Mouse (Mus musculus): ENCODE data around the gene Slc9a9. TPM values are rescaled to one million over a fixed set of nuclear protein-coding genes. Genes with fewer than 3 reads are reported as not detected.

The Slc9a9 gene
- polyA plus RNA-seq, 1 experiment = 6.5 TPM

- Histone ChIP-seq H3K4me3 (replicated peaks; ENCODE audit: control insufficient read depth, low read depth, low read length) (no peak overlapping the region), H3K27ac (ENCODE audit: control insufficient read depth, insufficient read depth, low read depth, low read length, poor library complexity) (no peak overlapping the region), H3K4me1 (ENCODE audit: control insufficient read depth, insufficient read depth, low read length) (no peaks in the 10 kb centered on the region)
- TF ChIP-seq CTCF (IDR thresholded peaks at IDR 0.05; ENCODE audit: control insufficient read depth, insufficient read depth, low read length) = no peak
- TF ChIP-seq POLR2A (IDR thresholded peaks at IDR 0.05; ENCODE audit: borderline replicate concordance, control insufficient read depth, low read depth, low read length) = no peak
- WGBS = 89% methylated on average over 4 of the region's 4 CpGs
These were observed 539.0 kb downstream of the Slc9a9 start for GRCm38 (mm10) chr9:95208681-95209080.

GRCm38 (mm10) chr9:95220009-95220408 is 550.3 kb downstream of the Slc9a9 start:
- H3K27ac ChIP-seq (ENCODE audit: control insufficient read depth, insufficient read depth, low read depth, low read length, poor library complexity) = no peak overlapping the region
- no peak overlapping the region for H3K4me3 ChIP-seq (replicated peaks; ENCODE audit: control insufficient read depth, low read depth, low read length)
- TF ChIP-seq CTCF (IDR thresholded peaks at IDR 0.05; ENCODE audit: control insufficient read depth, insufficient read depth, low read length) (no peak), POLR2A (IDR thresholded peaks at IDR 0.05; ENCODE audit: borderline replicate concordance, control insufficient read depth, low read depth, low read length) (no peak)
- 74% methylated on average over 3 of the region's 3 CpGs for WGBS
- no peaks in the 10 kb centered on the region for H3K4me1 ChIP-seq (ENCODE audit: control insufficient read depth, insufficient read depth, low read length)

- TF ChIP-seq POLR2A (IDR thresholded peaks at IDR 0.05; ENCODE audit: borderline replicate concordance, control insufficient read depth, low read depth, low read length) (no peak), CTCF (IDR thresholded peaks at IDR 0.05; ENCODE audit: control insufficient read depth, insufficient read depth, low read length) (no peak)
- Histone ChIP-seq H3K27ac (ENCODE audit: control insufficient read depth, insufficient read depth, low read depth, low read length, poor library complexity) (no peak overlapping the region), H3K4me1 (ENCODE audit: control insufficient read depth, insufficient read depth, low read length) (no peaks in the 10 kb centered on the region), H3K4me3 (replicated peaks; ENCODE audit: control insufficient read depth, low read depth, low read length) (no peak overlapping the region)
- WGBS = 77% methylated on average over 5 of the region's 5 CpGs
These were observed 551.6 kb downstream of the Slc9a9 start for GRCm38 (mm10) chr9:95221310-95221709.

- Histone ChIP-seq H3K4me3 (replicated peaks; ENCODE audit: control insufficient read depth, low read depth, low read length) (no peak overlapping the region), H3K27ac (ENCODE audit: control insufficient read depth, insufficient read depth, low read depth, low read length, poor library complexity) (no peak overlapping the region), H3K4me1 (ENCODE audit: control insufficient read depth, insufficient read depth, low read length) (no peaks in the 10 kb centered on the region)
- WGBS = 85% methylated on average over 4 of the region's 4 CpGs
- no peak for TF ChIP-seq POLR2A (IDR thresholded peaks at IDR 0.05; ENCODE audit: borderline replicate concordance, control insufficient read depth, low read depth, low read length)
- TF ChIP-seq CTCF (IDR thresholded peaks at IDR 0.05; ENCODE audit: control insufficient read depth, insufficient read depth, low read length) = no peak
These were observed 557.3 kb downstream of the Slc9a9 start for GRCm38 (mm10) chr9:95226986-95227385.

- H3K4me3 ChIP-seq (replicated peaks; ENCODE audit: control insufficient read depth, low read depth, low read length) = no peak overlapping the region
- no peak for TF ChIP-seq CTCF (IDR thresholded peaks at IDR 0.05; ENCODE audit: control insufficient read depth, insufficient read depth, low read length)
- no peak for TF ChIP-seq POLR2A (IDR thresholded peaks at IDR 0.05; ENCODE audit: borderline replicate concordance, control insufficient read depth, low read depth, low read length)
- H3K27ac ChIP-seq (ENCODE audit: control insufficient read depth, insufficient read depth, low read depth, low read length, poor library complexity) = no peak overlapping the region
- no peaks in the 10 kb centered on the region for H3K4me1 ChIP-seq (ENCODE audit: control insufficient read depth, insufficient read depth, low read length)
- WGBS = 94% methylated on average over 1 of the region's 1 CpGs
These were observed 558.4 kb downstream of the Slc9a9 start for GRCm38 (mm10) chr9:95228123-95228522.

GRCm38 (mm10) chr9:95229147-95229546 is 559.4 kb downstream of the Slc9a9 start:
- no peaks in the 10 kb centered on the region for H3K4me1 ChIP-seq (ENCODE audit: control insufficient read depth, insufficient read depth, low read length)
- no peak overlapping the region for H3K4me3 ChIP-seq (replicated peaks; ENCODE audit: control insufficient read depth, low read depth, low read length)
- H3K27ac ChIP-seq (ENCODE audit: control insufficient read depth, insufficient read depth, low read depth, low read length, poor library complexity) = no peak overlapping the region
- WGBS = 56% methylated on average over 2 of the region's 2 CpGs
- no peak for TF ChIP-seq POLR2A (IDR thresholded peaks at IDR 0.05; ENCODE audit: borderline replicate concordance, control insufficient read depth, low read depth, low read length)
- no peak for TF ChIP-seq CTCF (IDR thresholded peaks at IDR 0.05; ENCODE audit: control insufficient read depth, insufficient read depth, low read length)

- H3K4me3 ChIP-seq (replicated peaks; ENCODE audit: control insufficient read depth, low read depth, low read length) = no peak overlapping the region
- TF ChIP-seq CTCF (IDR thresholded peaks at IDR 0.05; ENCODE audit: control insufficient read depth, insufficient read depth, low read length) = no peak
- TF ChIP-seq POLR2A (IDR thresholded peaks at IDR 0.05; ENCODE audit: borderline replicate concordance, control insufficient read depth, low read depth, low read length) = no peak
These were observed 570.2 kb downstream of the Slc9a9 start for GRCm38 (mm10) chr9:95239900-95240299.

GRCm38 (mm10) chr9:95242628-95243195 is 573.0 kb downstream of the Slc9a9 start:
- H3K27ac ChIP-seq (ENCODE audit: control insufficient read depth, insufficient read depth, low read depth, low read length, poor library complexity) = no peak overlapping the region
- 80% methylated on average over 2 of the region's 2 CpGs for WGBS
- no peaks in the 10 kb centered on the region for H3K4me1 ChIP-seq (ENCODE audit: control insufficient read depth, insufficient read depth, low read length)
- no peak overlapping the region for H3K4me3 ChIP-seq (replicated peaks; ENCODE audit: control insufficient read depth, low read depth, low read length)
- TF ChIP-seq CTCF (IDR thresholded peaks at IDR 0.05; ENCODE audit: control insufficient read depth, insufficient read depth, low read length) (no peak), POLR2A (IDR thresholded peaks at IDR 0.05; ENCODE audit: borderline replicate concordance, control insufficient read depth, low read depth, low read length) (no peak)

More at GRCm38 (mm10) chr9:95239900-95240299, 570.2 kb downstream of the Slc9a9 start:
- Histone ChIP-seq H3K4me1 (ENCODE audit: control insufficient read depth, insufficient read depth, low read length) (no peaks in the 10 kb centered on the region), H3K27ac (ENCODE audit: control insufficient read depth, insufficient read depth, low read depth, low read length, poor library complexity) (no peak overlapping the region)

GRCm38 (mm10) chr9:95254162-95254561 is 584.5 kb downstream of the Slc9a9 start:
- Histone ChIP-seq H3K4me1 (ENCODE audit: control insufficient read depth, insufficient read depth, low read length) (no peaks in the 10 kb centered on the region), H3K27ac (ENCODE audit: control insufficient read depth, insufficient read depth, low read depth, low read length, poor library complexity) (no peak overlapping the region), H3K4me3 (replicated peaks; ENCODE audit: control insufficient read depth, low read depth, low read length) (no peak overlapping the region)
- 45% methylated on average over 4 of the region's 4 CpGs for WGBS
- TF ChIP-seq CTCF (IDR thresholded peaks at IDR 0.05; ENCODE audit: control insufficient read depth, insufficient read depth, low read length) = no peak
- TF ChIP-seq POLR2A (IDR thresholded peaks at IDR 0.05; ENCODE audit: borderline replicate concordance, control insufficient read depth, low read depth, low read length) = no peak

All from bone marrow, adult 2 months (tissue).